Mouse (Mus musculus) cortical plate, adult 2 months (tissue): Measurements from ENCODE around the gene Adamtsl4. TPM values are rescaled to one million over a fixed set of nuclear protein-coding genes. Genes with fewer than 3 reads are reported as not detected.
A peak's percentile ranks its signal among the peaks of the same experiment; 100 is the strongest.

ENCODE experiments used
- H3K27ac ChIP-seq: fragments of 200-500 bp; 2 replicates; pipeline ENCODE4 v1.5.1; 2012; ENCODE audit warnings: low read length, control low read depth, inconsistent platforms; ENCODE audit not compliant: insufficient read depth
- H3K4me1 ChIP-seq: fragments of 200-500 bp; 2 replicates; pipeline ENCODE4 v1.6.1; 2011; ENCODE audit warnings: low read length; ENCODE audit not compliant: control insufficient read depth, insufficient read depth
- H3K4me3 ChIP-seq: fragments of 200-500 bp; 2 replicates; pipeline ENCODE4 v1.5.1; 2011; ENCODE audit warnings: mild to moderate bottlenecking, low read length, control low read depth; ENCODE audit not compliant: insufficient read depth
- CTCF ChIP-seq: fragments of 200-500 bp; IDR thresholded peaks from 2 replicates; pipeline ENCODE4 v1.5.1; 2011; ENCODE audit warnings: mild to moderate bottlenecking, control low read depth, low read length; ENCODE audit not compliant: insufficient read depth; ENCODE audit errors: extremely low read depth
- POLR2A ChIP-seq: fragments of 200-500 bp; IDR thresholded peaks from 2 replicates; pipeline ENCODE4 v1.6.1; 2011; ENCODE audit warnings: mild to moderate bottlenecking, low read length, control low read depth; ENCODE audit not compliant: insufficient read depth; ENCODE audit errors: extremely low read depth
- polyA plus RNA-seq: library from polyadenylated mRNA; depleted of rRNA; stranded (reverse); fragments of >200 nt; gene quantifications from 2 replicates; pipeline ENCODE4 v1.2.3, GENCODE M21; 2012; rRNA removed

Adamtsl4 gene
- polyA plus RNA-seq, 1 experiment = 6.0 TPM

- TF ChIP-seq POLR2A (no peak), CTCF (no peak)
- H3K27ac ChIP-seq = no peak overlapping the region
- no peak overlapping the region for H3K4me3 ChIP-seq
- peaks cover 11% of the 10 kb centered on the region for H3K4me1 ChIP-seq
Observed at GRCm38 (mm10) chr3:95631304-95631703, 56.4 kb downstream of the Adamtsl4 start.

- no peak overlapping the region for H3K27ac ChIP-seq
- no peak overlapping the region for H3K4me3 ChIP-seq
- no peak for TF ChIP-seq CTCF
- no peak for TF ChIP-seq POLR2A
- peaks cover 11% of the 10 kb centered on the region for H3K4me1 ChIP-seq
Observed at GRCm38 (mm10) chr3:95630856-95631255, 56.9 kb downstream of the Adamtsl4 start.

- Histone ChIP-seq H3K4me1 (peaks cover 11% of the 10 kb centered on the region), H3K27ac (no peak overlapping the region), H3K4me3 (no peak overlapping the region)
- TF ChIP-seq CTCF (no peak), POLR2A (peak; percentile 64; the same call in 1 of the 2 replicates)
Observed at GRCm38 (mm10) chr3:95629755-95630154, 58.0 kb downstream of the Adamtsl4 start.

GRCm38 (mm10) chr3:95627763-95628162 lies 60.0 kb downstream of the Adamtsl4 start:
- H3K27ac ChIP-seq = no peak overlapping the region
- no peak for TF ChIP-seq CTCF
- peak; percentile 72 for TF ChIP-seq POLR2A
- no peak overlapping the region for H3K4me3 ChIP-seq
- H3K4me1 ChIP-seq = peaks cover 11% of the 10 kb centered on the region

Other genes with a start within 250 kb of the Adamtsl4 start
- 5.5 and 6.7 TPM in 2 replicates for gene Ctsk, start 188.7 kb downstream of the Adamtsl4 start, polyA plus RNA-seq
- gene Ctss, start 161.1 kb downstream of the Adamtsl4 start, polyA plus RNA-seq = 95.5 and 100 TPM in 2 replicates
- not detected in 2 replicates for gene Hormad1, start 128.2 kb downstream of the Adamtsl4 start, polyA plus RNA-seq
- gene Golph3l, start 99.0 kb downstream of the Adamtsl4 start, polyA plus RNA-seq = 15.5 and 15.9 TPM in 2 replicates
- gene Ensa, start 62.9 kb downstream of the Adamtsl4 start, polyA plus RNA-seq = 149 and 155 TPM in 2 replicates
- gene Mcl1, start 29.1 kb downstream of the Adamtsl4 start, polyA plus RNA-seq = 37.7 and 39.5 TPM in 2 replicates
- gene Ecm1, start 51.7 kb upstream of the Adamtsl4 start, polyA plus RNA-seq = 15.6 and 15.7 TPM in 2 replicates
- gene Tars2, start 72.3 kb upstream of the Adamtsl4 start, polyA plus RNA-seq = 38.6 and 39.3 TPM in 2 replicates
- gene Rprd2, start 130.9 kb upstream of the Adamtsl4 start, polyA plus RNA-seq = 21.4 and 22.8 TPM in 2 replicates
- gene Prpf3, start 168.0 kb upstream of the Adamtsl4 start, polyA plus RNA-seq = 36.0 and 36.9 TPM in 2 replicates
- gene Mrps21, start 183.6 kb upstream of the Adamtsl4 start, polyA plus RNA-seq = 250 and 251 TPM in 2 replicates
- gene Ciart, start 194.3 kb upstream of the Adamtsl4 start, polyA plus RNA-seq = 54.7 and 63.6 TPM in 2 replicates
- 14.2 and 15.6 TPM in 2 replicates for gene BC028528, start 204.1 kb upstream of the Adamtsl4 start, polyA plus RNA-seq
- gene Aph1a, start 206.1 kb upstream of the Adamtsl4 start, polyA plus RNA-seq = 68.6 and 71.6 TPM in 2 replicates
- gene Car14, start 216.8 kb upstream of the Adamtsl4 start, polyA plus RNA-seq = 19.9 and 22.3 TPM in 2 replicates
- gene Anp32e, start 241.3 kb upstream of the Adamtsl4 start, polyA plus RNA-seq = 69.8 and 85.5 TPM in 2 replicates